Mouse (Mus musculus) T-helper 17 cell (primary cell): ENCODE measurements at regions not wholly inside any gene's neighbourhood (a gene's known extent, or its start where the extent isn't known, plus 50 kb on each side); places are given as distances from the start of the nearest gene placed in this dataset.

Experiments used
- in situ Hi-C, 2 experiments: fragments of 300-600 bp; cut with MboI, MseI; formaldehyde crosslinking; loops; 1 replicate in 1 of 2; 2 replicates in 1 of 2; pipeline ENCODE4 v1.15.1; 2025; ENCODE audit warnings: high pct_unique_total_duplicates in 2 of 2

DNA sequence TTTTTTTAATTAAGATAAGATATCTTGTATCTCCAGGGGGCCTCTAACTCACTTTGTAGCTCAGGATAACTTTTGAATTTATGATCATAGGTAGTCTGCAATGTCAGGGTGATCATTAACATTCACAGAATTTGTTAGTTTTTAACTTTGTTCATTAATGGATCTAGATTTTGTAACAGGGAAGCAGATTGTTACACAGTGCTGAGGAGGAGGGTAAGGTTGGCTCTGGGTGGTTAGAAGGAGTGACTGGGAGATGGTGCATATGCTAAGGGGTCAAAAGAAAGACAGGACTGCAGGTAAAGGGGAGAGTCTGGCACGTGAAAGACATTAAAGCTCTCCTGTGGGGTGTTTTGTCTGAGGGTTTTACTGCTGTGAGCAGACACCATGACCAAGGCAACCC lies 145.3 kb upstream of the Rap1b start:
- in situ Hi-C loops = loop anchor here in 1 of 2 experiments (10.0 kb wide), 1 partner anchor 484 kb away; no protein-coding TSS in a partner anchor

DNA sequence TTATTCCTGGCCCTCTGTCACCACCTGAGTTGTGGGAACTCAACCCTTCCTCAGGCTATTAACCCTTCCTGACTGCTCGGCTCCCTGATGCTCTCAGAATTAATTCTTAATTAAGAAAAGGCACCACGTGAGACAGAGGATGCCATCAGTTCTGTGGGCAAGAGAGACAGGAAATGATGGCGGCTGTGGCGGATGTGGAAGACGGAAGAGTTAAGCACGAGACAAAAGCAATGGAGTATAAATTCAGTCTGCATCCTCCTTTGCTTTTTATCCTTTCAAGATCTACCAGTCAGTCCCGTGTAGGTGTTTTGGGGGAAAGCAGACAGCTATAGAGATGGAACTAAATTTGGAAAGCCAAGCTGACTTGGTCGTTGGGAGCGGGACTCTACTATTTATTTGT lies 146.5 kb upstream of the Rap1b start:
- in situ Hi-C loops = loop anchor here in 1 of 2 experiments (10.0 kb wide), 1 partner anchor 482 kb away; no protein-coding TSS in a partner anchor

DNA sequence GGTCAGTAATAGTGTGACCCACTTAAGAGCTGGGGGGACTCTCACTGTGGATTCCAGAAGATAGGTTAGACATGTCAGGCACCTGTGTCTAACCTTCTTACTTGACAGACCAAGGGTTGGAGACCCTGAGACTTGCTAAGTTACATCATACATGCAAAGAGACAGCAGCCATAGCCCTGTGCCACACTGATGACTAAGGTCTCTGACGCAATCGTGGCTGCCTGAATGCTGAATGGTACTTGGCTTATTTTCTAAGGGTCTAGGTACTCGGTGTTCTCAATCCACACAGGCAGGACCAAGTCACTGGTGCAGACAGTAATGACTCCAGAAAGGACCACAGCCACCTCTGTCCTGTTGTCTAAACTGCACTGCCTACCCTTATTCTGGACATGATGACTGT lies 147.8 kb upstream of the Mdm1 start:
- in situ Hi-C loops = loop anchor here in 1 of 2 experiments (10.0 kb wide), 1 partner anchor 481 kb away; no protein-coding TSS in a partner anchor

DNA sequence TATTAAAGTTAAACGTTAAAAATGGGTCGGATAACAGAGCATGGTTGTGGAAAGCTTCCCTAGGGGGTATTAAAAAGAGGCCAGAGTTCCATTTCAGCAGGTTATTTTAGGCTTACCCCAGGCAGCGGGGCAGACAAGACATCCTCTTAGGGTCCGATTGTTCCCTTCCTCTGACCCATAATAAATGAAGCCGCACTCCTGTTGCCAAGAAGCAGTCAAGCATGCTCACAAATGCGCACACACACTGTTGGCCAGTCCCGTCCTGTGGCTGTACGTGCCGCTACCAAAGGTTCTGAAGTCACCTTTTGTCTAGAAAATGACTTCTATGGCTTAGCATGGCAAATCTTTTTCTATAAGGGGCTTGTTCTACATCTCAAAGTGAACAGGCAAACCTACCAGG lies 146.8 kb upstream of the Mdm1 start:
- in situ Hi-C loops = loop anchor here in 1 of 2 experiments (10.0 kb wide), 1 partner anchor 480 kb away; no protein-coding TSS in a partner anchor

DNA sequence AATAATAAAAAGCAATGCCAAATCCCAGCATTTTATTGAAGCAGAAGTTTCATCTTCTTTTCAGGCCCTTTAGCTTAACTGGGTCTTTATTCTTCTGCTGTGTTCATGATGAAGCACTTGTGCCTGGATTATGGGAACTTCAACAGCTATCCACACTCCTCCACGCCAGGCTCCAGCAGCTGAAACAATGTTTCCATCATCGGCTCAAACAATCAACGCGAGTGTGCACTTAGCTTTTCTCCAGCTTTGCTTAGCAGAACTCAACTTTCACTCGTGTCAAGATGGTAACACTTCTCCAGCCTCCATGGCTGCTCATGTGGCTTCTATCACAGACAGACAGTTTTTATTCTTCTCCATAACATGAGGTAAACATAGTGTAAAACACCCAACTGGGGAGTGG lies 143.8 kb upstream of the Mdm1 start:
- in situ Hi-C loops = loop anchor here in 1 of 2 experiments (10.0 kb wide), 1 partner anchor 477 kb away; no protein-coding TSS in a partner anchor

DNA sequence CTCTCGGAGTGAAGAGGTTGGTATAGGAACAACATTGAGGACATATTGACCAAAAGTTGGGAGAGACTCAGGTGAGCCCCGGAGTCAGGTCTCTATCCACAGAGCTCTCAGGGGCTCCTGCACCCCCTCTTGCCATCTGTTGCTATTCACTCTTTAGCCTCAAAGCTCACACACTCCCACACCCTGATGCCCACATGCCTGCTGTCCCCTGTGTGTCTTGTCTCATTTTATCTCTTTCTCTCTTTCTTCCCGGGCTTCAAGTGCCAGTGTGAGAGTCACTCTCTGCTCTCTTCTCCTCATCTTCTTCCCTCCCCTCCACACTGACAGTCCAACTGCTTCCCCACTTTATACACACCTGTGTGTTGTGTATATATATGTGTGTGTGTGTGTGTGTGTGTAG lies 141.0 kb upstream of the Mdm1 start:
- in situ Hi-C loops = loop anchor here in 1 of 2 experiments (10.0 kb wide), 1 partner anchor 1426 kb away; no protein-coding TSS in a partner anchor

DNA sequence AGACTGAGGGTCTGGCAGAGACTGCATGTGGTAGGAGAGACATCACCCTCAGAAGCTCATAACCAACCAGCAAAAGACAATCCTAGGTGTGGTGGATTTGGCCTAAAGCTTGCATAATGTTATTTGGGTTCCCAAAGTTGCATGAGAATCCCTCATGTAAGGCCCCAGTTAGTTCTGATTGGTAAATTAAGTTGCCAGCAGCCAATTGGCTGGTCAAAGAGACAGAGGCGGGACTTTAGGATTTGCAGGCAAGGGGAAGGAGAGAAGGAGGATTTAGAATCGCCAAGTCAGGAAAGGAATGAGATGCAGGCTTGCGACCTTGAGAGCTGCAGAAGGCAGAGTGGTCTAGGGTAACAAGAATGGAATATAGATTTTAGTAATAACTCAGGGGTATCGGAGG lies 140.1 kb upstream of the Mdm1 start:
- in situ Hi-C loops = loop anchor here in 1 of 2 experiments (10.0 kb wide), 1 partner anchor 1427 kb away; no protein-coding TSS in a partner anchor

DNA sequence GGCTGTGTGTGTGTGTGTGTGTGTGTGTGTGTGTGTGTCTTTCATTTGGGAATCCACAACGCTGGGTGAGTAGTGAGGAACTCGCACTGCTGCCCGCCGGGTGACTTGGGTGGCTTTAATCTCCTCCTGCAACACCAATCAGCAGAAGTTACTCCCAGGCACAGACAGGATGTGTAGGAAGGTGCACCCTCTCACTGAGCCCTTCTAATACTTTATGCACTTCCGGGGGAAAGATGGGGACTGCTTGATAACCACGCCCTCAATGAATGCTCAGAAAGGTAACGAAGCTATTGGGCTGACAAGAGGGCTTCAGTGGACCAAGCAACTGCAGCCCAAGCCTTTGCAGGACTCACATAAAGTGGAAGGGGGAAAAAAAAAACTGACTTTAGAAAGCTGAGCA lies 139.6 kb upstream of the Mdm1 start:
- in situ Hi-C loops = loop anchor here in 1 of 2 experiments (10.0 kb wide), 1 partner anchor 1427 kb away; no protein-coding TSS in a partner anchor

DNA sequence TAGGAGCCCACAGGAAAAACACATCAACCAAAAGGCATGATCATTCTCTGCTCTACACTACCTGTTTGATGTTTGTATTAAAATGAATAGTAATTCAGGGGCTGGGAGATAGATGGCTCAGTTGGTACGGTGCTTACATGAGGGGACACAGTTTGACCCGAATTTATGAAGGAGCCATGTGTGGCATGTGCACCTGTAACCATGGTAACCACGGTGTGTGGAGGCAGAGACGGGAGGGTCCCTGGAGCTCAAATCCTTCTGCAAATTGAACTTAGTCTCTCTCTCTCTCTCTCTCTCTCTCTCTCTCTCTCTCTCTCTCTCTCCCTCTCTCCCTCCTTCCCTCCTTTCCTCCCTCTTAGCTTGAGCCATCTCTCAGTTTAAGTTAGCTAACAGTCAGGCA lies 139.1 kb upstream of the Mdm1 start:
- in situ Hi-C loops = loop anchor here in 1 of 2 experiments (10.0 kb wide), 1 partner anchor 1428 kb away; no protein-coding TSS in a partner anchor

DNA sequence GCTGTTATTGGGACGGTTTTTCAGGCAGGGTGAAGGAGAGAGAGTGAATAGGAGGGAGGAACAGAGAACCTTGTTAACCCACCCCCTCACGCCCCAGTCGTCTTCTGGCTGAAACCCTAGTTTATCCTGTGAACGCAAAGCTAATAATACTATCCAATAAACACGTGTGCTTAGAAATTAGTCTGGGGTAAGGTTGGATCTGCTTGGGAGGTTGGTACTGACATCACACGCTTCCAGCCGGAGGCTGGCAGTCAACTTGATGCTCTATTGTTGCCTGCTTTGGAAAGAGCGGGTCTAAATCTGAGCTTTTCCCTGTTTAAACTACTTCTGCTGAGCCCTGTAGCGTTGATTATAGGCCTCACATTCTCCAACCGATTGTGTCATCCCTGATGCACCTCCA lies 138.4 kb upstream of the Mdm1 start:
- in situ Hi-C loops = loop anchor here in 1 of 2 experiments (10.0 kb wide), 1 partner anchor 1428 kb away; no protein-coding TSS in a partner anchor

DNA sequence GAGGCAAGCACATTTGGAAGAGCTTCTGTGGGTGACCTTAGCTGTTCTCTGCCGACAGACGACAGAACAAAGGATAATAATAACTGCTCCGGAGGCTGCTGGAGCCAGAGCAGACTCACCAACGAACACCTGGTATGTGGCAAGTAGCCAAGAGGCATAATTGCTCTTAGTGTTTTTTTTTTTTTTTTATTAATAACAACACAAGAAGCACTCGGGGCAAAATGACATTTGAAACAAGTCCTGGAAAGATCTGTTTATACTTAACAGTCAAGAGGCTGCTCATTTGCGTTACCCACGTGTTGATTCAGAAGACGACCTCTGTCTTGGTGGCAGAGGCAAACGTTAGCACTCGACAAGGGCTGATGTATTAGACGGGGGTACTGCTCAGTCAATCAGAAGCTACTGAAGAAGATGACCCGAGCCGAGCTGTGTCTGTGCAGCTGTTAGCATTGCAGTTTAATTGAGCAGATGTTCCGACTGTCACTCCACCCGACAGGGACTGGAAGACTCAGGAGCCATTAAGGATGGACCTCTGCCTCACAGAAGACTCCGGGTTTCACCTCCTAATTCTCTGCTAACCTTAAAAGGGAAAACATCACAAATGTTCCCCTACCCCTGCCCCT lies 137.8 kb upstream of the Mdm1 start:
- in situ Hi-C loops = loop anchor here in 1 of 2 experiments (10.0 kb wide), 1 partner anchor 1429 kb away; no protein-coding TSS in a partner anchor

DNA sequence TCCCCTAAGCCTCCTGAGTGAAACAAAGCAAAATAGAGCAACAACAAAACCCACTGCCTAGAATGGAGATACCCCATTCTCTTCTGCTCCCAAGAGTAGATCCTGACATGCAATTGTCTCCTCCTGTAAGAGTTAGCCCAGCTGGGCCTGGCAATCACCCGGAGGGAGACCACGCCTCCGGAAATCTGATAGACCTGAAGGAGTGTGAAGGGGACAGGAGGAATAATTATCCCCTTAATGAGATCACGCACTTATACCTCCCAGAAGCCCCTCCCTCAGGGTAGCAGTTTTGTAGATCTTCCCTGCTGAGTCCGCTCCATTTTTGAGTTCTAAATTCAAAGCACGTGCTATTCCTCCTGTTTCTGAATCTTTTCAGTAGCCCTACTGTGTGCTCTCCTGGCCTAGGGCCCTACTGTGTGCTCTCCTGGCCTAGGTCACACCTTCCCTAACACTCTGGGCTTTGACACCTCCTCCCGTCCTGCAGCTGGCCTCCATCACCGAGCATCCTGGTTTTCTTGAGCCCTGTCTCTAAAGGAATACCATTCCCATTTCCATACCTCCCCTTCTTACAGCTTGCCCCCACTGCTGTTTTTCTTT lies 137.2 kb upstream of the Mdm1 start:
- in situ Hi-C loops = loop anchor here in 1 of 2 experiments (10.0 kb wide), 1 partner anchor 1430 kb away; no protein-coding TSS in a partner anchor

DNA sequence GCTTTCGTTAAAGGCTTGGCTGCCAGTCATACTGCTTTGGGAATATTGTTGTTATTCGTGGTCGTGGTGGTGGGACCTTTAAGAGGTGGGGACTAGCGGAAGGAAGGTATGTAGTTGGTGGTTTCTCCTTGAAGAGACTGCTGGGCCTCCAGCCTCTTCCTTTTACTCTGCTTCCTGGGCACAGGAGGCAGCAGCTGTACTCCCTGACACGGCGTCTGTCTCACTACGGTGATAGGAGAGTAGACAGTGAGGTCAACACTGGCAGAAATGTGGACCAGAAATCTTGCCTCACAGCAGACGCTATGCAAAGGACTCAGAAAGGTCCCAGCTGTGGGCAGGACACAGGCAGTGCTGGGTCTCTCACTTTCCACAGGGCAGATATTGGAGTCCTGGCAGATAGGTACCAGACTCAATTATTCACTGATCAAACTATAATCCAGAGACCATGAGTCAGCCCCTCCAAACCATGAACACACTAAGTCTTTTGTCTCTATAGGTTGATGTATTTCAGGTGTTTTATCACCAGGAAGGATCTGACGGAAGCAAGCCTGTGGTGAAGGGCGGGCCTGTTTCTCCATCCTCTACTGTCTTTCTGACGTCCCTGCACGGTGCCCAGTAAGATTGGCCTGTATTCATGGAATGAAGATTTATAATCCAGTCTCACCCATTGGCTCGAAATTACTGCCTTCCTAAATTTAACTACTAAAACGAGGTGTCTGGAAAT lies 134.6 kb upstream of the Mdm1 start:
- in situ Hi-C loops = loop anchor here in 1 of 2 experiments (10.0 kb wide), 1 partner anchor 1432 kb away; no protein-coding TSS in a partner anchor

DNA sequence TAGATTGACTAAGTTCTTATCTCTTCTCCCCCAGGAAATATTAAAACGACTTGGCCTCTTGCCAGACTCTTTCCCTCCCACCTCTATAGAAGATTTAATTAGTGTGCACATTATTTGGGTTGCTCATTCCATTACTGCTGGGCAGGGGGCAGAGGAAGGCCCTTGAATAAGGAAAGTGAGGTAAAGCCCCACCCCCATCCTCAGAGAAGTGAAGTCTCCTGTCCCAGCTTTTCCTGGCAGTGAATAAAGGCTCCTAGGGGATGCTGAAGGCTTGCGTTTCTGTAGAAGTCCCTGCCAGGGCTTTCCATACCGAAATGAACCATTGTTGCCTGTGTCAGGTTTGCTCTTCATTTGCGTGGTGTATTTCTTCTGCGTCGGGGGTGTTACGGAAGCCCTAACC lies 133.8 kb upstream of the Mdm1 start:
- in situ Hi-C loops = loop anchor here in 1 of 2 experiments (10.0 kb wide), 1 partner anchor 1433 kb away; no protein-coding TSS in a partner anchor

DNA sequence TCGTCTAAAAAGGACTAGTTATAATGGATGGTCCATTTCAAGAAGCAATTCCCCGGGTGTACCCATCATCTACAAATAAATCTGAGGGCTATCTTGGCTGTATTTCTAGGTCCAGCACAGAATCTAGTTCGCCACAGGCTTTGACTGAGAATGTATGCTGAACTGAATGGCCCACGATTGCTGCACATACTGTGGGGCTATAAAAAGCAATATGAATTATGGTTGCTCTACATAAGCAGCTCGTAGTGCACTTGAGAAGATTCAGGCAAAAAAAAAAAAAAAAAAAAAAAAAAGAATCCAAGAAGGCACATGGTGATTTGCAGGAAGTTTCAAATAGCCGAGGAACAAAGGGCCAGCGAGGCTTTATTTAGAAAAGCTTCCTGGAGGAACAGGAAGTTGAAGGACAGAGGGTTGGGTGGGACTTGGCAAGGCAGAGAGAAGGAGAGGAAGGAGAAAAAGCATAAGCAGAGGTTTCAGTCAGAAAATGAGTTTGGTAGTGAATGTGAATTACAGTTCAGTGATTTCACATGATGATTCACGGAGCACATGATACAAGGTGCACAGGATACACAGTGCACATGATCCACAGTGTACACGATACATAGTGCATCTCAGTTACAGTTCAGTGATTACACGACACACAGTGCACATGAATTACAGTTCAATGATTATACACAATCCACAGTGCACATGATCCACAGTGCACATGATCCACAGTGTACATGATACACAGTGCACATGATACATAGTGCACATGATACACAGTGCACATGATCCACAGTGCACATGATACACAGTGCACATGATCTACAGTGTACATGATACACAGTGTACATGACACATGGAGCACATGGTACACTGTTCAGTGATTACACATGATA lies 129.7 kb upstream of the Mdm1 start:
- in situ Hi-C loops = loop anchor here in 1 of 2 experiments (5.0 kb wide), 2 partner anchors 35 to 55 kb away; no protein-coding TSS in a partner anchor

DNA sequence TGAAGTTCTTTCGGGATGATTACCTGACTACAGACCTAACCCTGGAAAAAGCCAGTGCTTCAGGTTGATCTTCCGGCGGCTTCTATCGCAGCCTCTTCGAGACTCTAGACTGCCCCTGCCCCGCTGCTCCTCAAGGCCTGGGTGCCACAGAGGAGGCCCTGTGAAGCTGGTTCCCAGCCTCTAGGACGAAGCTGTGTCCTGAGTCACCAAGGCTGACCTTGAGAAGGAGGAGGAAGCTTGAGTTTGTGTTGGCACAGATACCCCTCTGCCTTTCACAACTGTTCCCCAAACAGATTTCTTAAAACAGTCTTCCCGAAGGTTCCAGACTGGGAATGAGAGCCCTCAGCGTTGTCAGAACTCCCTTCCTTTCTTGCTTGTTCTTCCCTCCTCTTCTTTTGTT lies 112.8 kb upstream of the Mdm1 start:
- in situ Hi-C loops = no loop called here

DNA sequence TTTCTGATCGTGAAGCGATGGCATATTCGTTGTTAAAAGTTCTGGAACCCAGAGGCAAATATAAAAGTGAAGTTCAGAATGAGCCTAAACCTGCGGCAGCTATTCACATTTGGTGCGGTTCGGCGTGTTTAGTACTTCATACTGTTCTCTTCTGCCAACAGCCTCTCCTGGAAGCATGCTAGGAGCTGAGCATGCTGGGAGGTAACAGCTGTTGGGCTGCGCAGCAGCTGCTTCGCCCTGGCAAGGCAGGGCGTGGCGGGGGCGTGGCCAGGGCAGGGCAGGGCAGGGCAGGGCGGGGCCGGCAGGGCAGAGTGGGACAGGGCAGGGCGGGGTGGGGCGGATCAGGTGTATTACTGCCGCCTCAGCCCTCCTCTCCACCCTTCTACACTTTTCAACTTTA lies 107.2 kb upstream of the Mdm1 start:
- in situ Hi-C loops = no loop called here

DNA sequence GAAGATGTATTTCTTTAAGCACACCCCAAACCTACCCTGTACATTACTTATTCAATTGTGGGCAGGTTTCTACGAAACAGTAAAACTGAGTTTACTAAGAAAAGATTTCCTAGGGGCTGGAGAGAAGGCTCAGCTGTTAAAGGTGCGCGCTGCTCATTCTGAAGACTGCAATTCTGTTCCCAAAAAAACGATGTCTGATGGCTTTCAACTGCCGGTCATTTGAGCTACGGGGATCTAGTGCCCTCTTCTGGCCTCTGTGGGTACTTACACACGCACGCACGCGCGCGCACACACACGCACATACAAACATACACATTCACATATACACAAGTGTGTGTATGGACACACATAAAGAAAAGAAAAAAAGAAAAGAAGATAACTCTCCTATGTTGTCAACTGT lies 106.6 kb upstream of the Mdm1 start:
- in situ Hi-C loops = no loop called here

DNA sequence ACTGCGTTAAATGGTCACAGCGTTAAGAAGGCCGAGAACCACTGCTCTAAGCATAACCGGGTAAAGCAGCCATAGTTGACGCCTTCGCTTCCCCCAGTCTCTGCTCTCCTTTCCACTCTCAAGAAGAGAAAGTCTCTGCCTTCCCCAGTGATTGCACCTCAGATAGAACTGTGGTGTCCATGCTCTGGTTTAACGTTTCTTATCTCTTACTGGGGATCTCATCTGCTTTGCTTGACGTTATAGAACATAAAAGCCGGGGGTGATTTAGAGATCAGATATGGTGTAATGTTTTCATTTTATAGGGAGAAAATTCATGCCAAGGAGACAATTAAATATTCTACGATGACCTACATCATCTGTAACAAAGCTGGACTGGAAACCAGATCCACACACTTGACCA lies 103.1 kb upstream of the Mdm1 start:
- in situ Hi-C loops = no loop called here

DNA sequence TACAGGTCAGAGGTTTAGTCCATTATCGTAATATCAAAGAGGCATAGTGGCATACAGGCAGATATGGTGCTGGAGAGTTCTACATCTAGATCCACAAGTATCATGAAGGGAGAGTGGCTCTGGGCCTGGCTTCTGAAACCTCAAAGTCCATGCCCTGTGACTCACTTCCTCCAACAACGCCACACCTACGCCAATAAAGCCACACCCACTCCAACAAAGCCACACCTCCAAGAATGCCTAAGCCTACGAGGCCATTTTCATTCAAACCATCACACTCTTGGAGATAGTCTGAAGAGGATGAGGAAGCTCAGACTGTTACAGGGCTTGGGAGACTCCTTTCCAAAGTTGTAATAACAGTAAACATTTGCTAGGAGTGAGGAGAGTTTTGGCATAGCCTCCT lies 102.6 kb upstream of the Mdm1 start:
- in situ Hi-C loops = no loop called here

DNA sequence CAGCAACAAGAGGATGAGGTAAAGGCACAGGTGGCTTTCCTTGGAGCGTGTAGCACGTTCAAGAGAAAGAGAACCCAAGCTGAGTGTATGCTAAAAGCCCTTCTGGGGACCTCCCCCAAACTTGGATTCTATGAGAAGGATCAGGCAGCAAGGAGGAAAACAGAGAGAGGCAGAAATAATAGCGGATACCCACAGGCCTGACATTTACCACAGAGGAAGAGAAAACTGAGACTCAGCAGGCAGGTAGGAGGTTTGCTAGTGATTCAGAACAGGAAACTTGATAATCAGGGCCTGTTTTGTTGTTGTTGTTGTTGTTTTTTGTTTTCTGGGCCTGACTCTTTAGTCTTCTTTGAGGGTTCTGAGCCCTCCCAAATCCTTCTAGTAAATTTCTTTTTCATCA lies 100.5 kb upstream of the Mdm1 start:
- in situ Hi-C loops = loop anchor here in 1 of 2 experiments (5.0 kb wide), 2 partner anchors 56 to 291 kb away; partner anchors contain the start of gene Gm9044
